ENCODE assay signal across 18 mouse cellular contexts in the genomic region with DNA sequence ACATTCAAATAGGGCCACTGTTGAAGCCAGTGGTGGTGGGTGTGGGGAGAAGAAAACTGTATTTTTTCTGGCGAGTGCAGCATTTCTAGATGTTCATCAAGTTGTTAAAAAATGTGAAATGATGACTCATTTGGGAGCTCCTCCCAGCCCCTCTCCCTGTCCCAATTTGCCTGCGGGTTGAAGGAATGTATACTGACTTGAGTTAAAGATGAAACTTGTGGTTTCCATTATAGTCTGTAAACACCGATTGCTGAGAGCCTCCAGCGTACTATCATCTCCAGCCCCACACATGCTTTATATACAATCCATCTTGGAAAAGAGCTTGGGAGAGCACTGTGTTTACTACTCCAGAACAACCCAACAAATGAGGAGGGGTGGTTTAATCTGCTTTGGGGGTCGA.
DNase-seq lines count a peak whose midpoint lies in the region; ATAC-seq and TF ChIP-seq lines count a peak whose summit lies in the region.
"Had no signal": no experiment of that assay in that cellular context is flagged by ENCODE, and none has a peak within 500 bp of the region (broad histone marks: within the 10 kb centered on the region; RNA-seq: fewer than 3 reads in every experiment).

No protein-coding gene starts in this region.

- H3K4me1 ChIP-seq in embryonic facial prominence, embryonic 13.5 days, result peaks cover 13% of the 10 kb centered on the region
- H3K4me1 ChIP-seq in embryonic facial prominence, embryonic 10.5 days, result no peaks in the 10 kb centered on the region
- no peaks in the 10 kb centered on the region for H3K4me1 ChIP-seq in lung, embryonic 14.5 days (ENCODE audit: insufficient read depth)
- peaks cover 2% of the 10 kb centered on the region; the same call in 1 of the 2 replicates for H3K4me1 ChIP-seq in limb, embryonic 15.5 days
- no peaks in the 10 kb centered on the region for H3K4me1 ChIP-seq in midbrain, postnatal 0 days (ENCODE audit: insufficient read depth, low read length)
- no peaks in the 10 kb centered on the region for H3K4me1 ChIP-seq in kidney, embryonic 16.5 days (ENCODE audit: insufficient read depth, low read length)
- H3K4me1 ChIP-seq: forebrain, embryonic 13.5 days; heart, embryonic 12.5 days; hindbrain, embryonic 15.5 days had no signal

- H3K27ac ChIP-seq in embryonic facial prominence, embryonic 13.5 days, result peak overlapping the region; percentile 4; the same call in 1 of the 2 replicates
- H3K27ac ChIP-seq in embryonic facial prominence, embryonic 10.5 days (replicated peaks), result no peak overlapping the region
- H3K27ac ChIP-seq in lung, embryonic 14.5 days (ENCODE audit: low read depth), result no peak overlapping the region
- H3K27ac ChIP-seq in limb, embryonic 15.5 days, result no peak overlapping the region
- H3K27ac ChIP-seq in midbrain, postnatal 0 days (ENCODE audit: low read depth, low read length), result no peak overlapping the region
- H3K27ac ChIP-seq in kidney, embryonic 16.5 days (ENCODE audit: low read length), result no peak overlapping the region
- H3K27ac ChIP-seq: forebrain, embryonic 13.5 days; hindbrain, embryonic 15.5 days had no signal

- peak; percentile 52; the same call in 1 of the 2 replicates for ATAC-seq in embryonic facial prominence, embryonic 13.5 days (ENCODE audit: insufficient number of reproducible peaks, insufficient read depth, low FRiP score, low TSS enrichment, low read depth)
- ATAC-seq in lung, embryonic 14.5 days (ENCODE audit: insufficient read depth), result peak; percentile 44; the same call in 1 of the 2 replicates
- peak; percentile 81 for ATAC-seq in limb, embryonic 15.5 days (ENCODE audit: insufficient number of reproducible peaks, low FRiP score, low TSS enrichment, low read depth)
- no peak for ATAC-seq in midbrain, postnatal 0 days (ENCODE audit: low FRiP score)
- ATAC-seq in kidney, embryonic 16.5 days (ENCODE audit: low FRiP score, low TSS enrichment), result no peak
- ATAC-seq: activated CD4-positive, CD25-positive, alpha-beta regulatory T cell, adult 4 months; forebrain, embryonic 13.5 days; forebrain, postnatal 0 days; Patski had no signal

- DNase-seq in embryonic facial prominence, embryonic 10.5 days (ENCODE audit: low spot score), result no peak
- DNase-seq in lung, embryonic 14.5 days, result peak; percentile 19
- no peak for DNase-seq in lung, postnatal 25 days (ENCODE audit: low spot score)
- no peak for DNase-seq in midbrain, postnatal 0 days (ENCODE audit: low spot score)
- DNase-seq: adrenal gland, postnatal 25 days; cerebellum, adult 18-20 months; cerebellum, adult 9-11 months; cerebellum, postnatal 36 days; forebrain, postnatal 0 days; gastrocnemius, postnatal 14 days had no signal

- no peak overlapping the region for H3K9ac ChIP-seq in embryonic facial prominence, embryonic 13.5 days
- H3K9ac ChIP-seq in lung, embryonic 14.5 days, result no peak overlapping the region
- no peak overlapping the region for H3K9ac ChIP-seq in limb, embryonic 15.5 days
- no peak overlapping the region for H3K9ac ChIP-seq in midbrain, postnatal 0 days (replicated peaks; ENCODE audit: low read length, poor library complexity, severe bottlenecking)
- H3K9ac ChIP-seq in kidney, embryonic 16.5 days (replicated peaks; ENCODE audit: low read length), result no peak overlapping the region
- H3K9ac ChIP-seq: forebrain, embryonic 13.5 days; forebrain, postnatal 0 days; heart, embryonic 12.5 days; hindbrain, embryonic 15.5 days had no signal

- no peak overlapping the region for H3K4me3 ChIP-seq in embryonic facial prominence, embryonic 13.5 days
- H3K4me3 ChIP-seq in embryonic facial prominence, embryonic 10.5 days, result no peak overlapping the region
- H3K4me3 ChIP-seq in lung, embryonic 14.5 days (ENCODE audit: low read depth, low read length), result no peak overlapping the region
- H3K4me3 ChIP-seq in limb, embryonic 15.5 days, result no peak overlapping the region
- H3K4me3 ChIP-seq in midbrain, postnatal 0 days (ENCODE audit: low read depth, low read length), result no peak overlapping the region
- H3K4me3 ChIP-seq in kidney, embryonic 16.5 days (ENCODE audit: low read length), result no peak overlapping the region
- H3K4me3 ChIP-seq: forebrain, embryonic 13.5 days; heart, embryonic 12.5 days; hindbrain, embryonic 15.5 days had no signal

- no peaks in the 10 kb centered on the region for H3K9me3 ChIP-seq in embryonic facial prominence, embryonic 13.5 days
- no peaks in the 10 kb centered on the region for H3K9me3 ChIP-seq in embryonic facial prominence, embryonic 10.5 days
- no peaks in the 10 kb centered on the region for H3K9me3 ChIP-seq in lung, embryonic 14.5 days (ENCODE audit: low read depth, low read length)
- no peaks in the 10 kb centered on the region for H3K9me3 ChIP-seq in limb, embryonic 15.5 days
- no peaks in the 10 kb centered on the region for H3K9me3 ChIP-seq in midbrain, postnatal 0 days (ENCODE audit: low read length)
- no peaks in the 10 kb centered on the region for H3K9me3 ChIP-seq in kidney, embryonic 16.5 days (ENCODE audit: low read length)
- H3K9me3 ChIP-seq: forebrain, embryonic 13.5 days; heart, embryonic 12.5 days; hindbrain, embryonic 15.5 days had no signal

- H3K4me2 ChIP-seq in embryonic facial prominence, embryonic 13.5 days, result no peak overlapping the region
- H3K4me2 ChIP-seq in lung, embryonic 14.5 days, result no peak overlapping the region
- no peak overlapping the region for H3K4me2 ChIP-seq in limb, embryonic 15.5 days
- H3K4me2 ChIP-seq in midbrain, postnatal 0 days (ENCODE audit: low read depth, low read length, poor library complexity, severe bottlenecking), result no peak overlapping the region
- H3K4me2 ChIP-seq in kidney, embryonic 16.5 days (replicated peaks; ENCODE audit: low read depth, low read length), result no peak overlapping the region
- H3K4me2 ChIP-seq: forebrain, embryonic 13.5 days; heart, embryonic 12.5 days; hindbrain, embryonic 15.5 days had no signal

- no peaks in the 10 kb centered on the region for H3K36me3 ChIP-seq in embryonic facial prominence, embryonic 13.5 days
- no peaks in the 10 kb centered on the region for H3K36me3 ChIP-seq in embryonic facial prominence, embryonic 10.5 days (replicated peaks)
- H3K36me3 ChIP-seq in lung, embryonic 14.5 days (ENCODE audit: insufficient read depth), result no peaks in the 10 kb centered on the region
- no peaks in the 10 kb centered on the region for H3K36me3 ChIP-seq in limb, embryonic 15.5 days
- H3K36me3 ChIP-seq in midbrain, postnatal 0 days (ENCODE audit: insufficient read depth, low read length), result no peaks in the 10 kb centered on the region
- H3K36me3 ChIP-seq in kidney, embryonic 16.5 days (ENCODE audit: insufficient read depth, low read length), result no peaks in the 10 kb centered on the region
- H3K36me3 ChIP-seq: heart, embryonic 12.5 days; hindbrain, embryonic 15.5 days had no signal

- WGBS in embryonic facial prominence, embryonic 13.5 days, result 33% methylated on average over 5 of the region's 5 CpGs
- WGBS in embryonic facial prominence, embryonic 10.5 days, result 79% methylated on average over 5 of the region's 5 CpGs
- 42% methylated on average over 5 of the region's 5 CpGs for WGBS in lung, embryonic 14.5 days
- WGBS in limb, embryonic 15.5 days, result 42% methylated on average over 5 of the region's 5 CpGs
- 87% methylated on average over 5 of the region's 5 CpGs for WGBS in midbrain, postnatal 0 days
- WGBS in kidney, embryonic 16.5 days, result 82% methylated on average over 5 of the region's 5 CpGs

- H3K27me3 ChIP-seq in embryonic facial prominence, embryonic 13.5 days, result no peaks in the 10 kb centered on the region
- H3K27me3 ChIP-seq in embryonic facial prominence, embryonic 10.5 days (replicated peaks; ENCODE audit: low read depth, poor library complexity, severe bottlenecking), result no peaks in the 10 kb centered on the region
- no peaks in the 10 kb centered on the region for H3K27me3 ChIP-seq in lung, embryonic 14.5 days (ENCODE audit: insufficient read depth, low read length)
- no peaks in the 10 kb centered on the region for H3K27me3 ChIP-seq in limb, embryonic 15.5 days
- H3K27me3 ChIP-seq in midbrain, postnatal 0 days (ENCODE audit: insufficient read depth, low read length), result no peaks in the 10 kb centered on the region
- H3K27me3 ChIP-seq in kidney, embryonic 16.5 days (ENCODE audit: insufficient read depth, low read length), result no peaks in the 10 kb centered on the region
- H3K27me3 ChIP-seq: forebrain, embryonic 13.5 days; heart, embryonic 12.5 days; hindbrain, embryonic 15.5 days; Patski had no signal

- TF ChIP-seq CTCF in lung, embryonic 14.5 days (IDR thresholded peaks at IDR 0.05; ENCODE audit: low read depth), result no peak
- TF ChIP-seq CTCF in midbrain, postnatal 0 days (IDR thresholded peaks at IDR 0.05), result no peak

Comparison
In these comparisons a context has a peak if more than half of its experiments do, and no peak if none do; other contexts are left out.
1. ATAC-seq: peak in embryonic facial prominence, embryonic 13.5 days (single experiment), lung, embryonic 14.5 days (single experiment) and limb, embryonic 15.5 days (single experiment); none in midbrain, postnatal 0 days (single experiment) and kidney, embryonic 16.5 days (single experiment).